Mouse (Mus musculus): Measurements from ENCODE around the gene Tspear.
A peak's percentile ranks its signal among the peaks of the same experiment; 100 is the strongest.
"Not testable (repeated sequence)": the region's sequence is repeated elsewhere in the genome, so short reads cannot be mapped to it uniquely, and the experiment has no call there.

Gene Tspear

DNA sequence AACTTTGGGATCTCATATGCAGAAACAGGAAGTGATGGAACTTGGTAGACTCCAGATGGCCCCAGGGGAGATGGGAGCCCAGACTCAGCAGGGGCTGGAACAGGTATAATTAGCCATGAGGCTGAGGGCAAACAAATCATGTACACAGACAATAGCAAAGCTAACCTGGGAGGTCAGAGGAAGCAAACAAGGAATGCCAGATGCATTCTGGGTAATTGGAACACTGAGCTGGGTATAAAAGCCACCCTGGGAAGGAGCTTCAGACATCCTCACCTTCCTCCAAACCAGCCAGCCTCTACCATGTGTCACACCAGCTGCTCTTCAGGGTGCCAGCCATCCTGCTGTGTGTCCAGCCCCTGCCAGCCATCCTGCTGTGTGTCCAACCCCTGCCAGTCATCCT lies 24.8 kb downstream of the Tspear start, which contains the start of gene Gm10024:
TSS of gene Gm10024 (plus strand) at position 301 of the 400 bp plus-strand sequence.
- not testable (repeated sequence) for DNase-seq (ENCODE audit: low spot score in 2 of 2)

DNA sequence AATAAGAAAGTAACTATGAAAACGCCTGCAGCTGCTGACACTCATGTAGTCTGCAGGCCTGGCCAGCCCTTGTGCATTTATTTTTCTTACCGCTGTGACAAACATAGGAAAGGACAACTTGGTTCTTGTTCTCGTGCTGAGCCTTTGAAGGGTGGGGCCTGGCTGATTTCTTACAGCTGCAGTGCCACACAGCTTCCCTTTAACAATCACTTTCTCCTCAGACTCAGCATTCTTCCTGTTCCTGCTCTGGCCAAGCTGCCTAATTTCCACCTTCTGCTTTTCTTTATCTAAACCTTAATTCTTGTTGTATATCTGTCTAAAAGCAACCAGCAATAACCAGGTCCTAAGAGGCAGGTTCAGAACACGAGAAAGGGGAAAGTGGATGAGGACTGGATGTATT lies 27.4 kb downstream of the Tspear start:
- no peak for DNase-seq (ENCODE audit: low spot score in 2 of 2)

DNA sequence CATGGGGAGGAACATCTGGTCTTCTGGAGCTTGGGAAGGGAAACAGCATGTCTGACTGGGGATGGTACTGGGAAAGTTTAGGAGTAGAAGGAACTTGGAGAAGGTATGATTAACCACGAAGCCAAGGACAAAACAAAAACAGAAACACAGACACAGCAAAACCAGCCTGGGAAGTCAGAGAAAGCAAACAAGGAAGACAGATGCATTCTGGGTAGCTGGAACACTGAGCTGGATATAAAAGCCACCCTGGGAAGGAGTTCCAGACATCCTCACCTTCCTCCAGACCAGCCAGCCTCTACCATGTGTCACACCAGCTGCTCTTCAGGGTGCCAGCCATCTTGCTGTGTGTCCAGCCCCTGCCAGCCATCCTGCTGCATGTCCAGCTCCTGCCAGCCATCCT lies 29.1 kb downstream of the Tspear start, which contains the start of gene Gm10142:
TSS of gene Gm10142 (plus strand) at position 301 of the 400 bp plus-strand sequence.
- no peak for DNase-seq (ENCODE audit: low spot score in 2 of 2)

DNA sequence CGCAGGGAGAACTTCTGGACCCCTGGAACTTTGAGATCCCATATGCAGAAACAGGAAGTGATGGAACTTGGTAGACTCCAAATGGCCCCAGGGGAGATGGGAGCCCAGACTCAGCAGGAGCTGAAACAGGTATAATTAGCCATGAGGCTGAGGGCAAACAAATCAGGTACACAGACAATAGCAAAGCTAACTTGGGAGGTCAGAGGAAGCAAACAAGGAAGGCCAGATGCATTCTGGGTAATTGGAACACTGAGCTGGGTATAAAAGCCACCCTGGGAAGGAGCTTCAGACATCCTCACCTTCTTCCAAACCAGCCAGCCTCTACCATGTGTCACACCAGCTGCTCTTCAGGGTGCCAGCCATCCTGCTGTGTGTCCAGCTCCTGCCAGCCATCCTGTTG lies 33.9 kb downstream of the Tspear start, which contains the start of gene Krtap12-1:
TSS of gene Krtap12-1 (plus strand) at position 301 of the 400 bp plus-strand sequence.
- not testable (repeated sequence) for DNase-seq (ENCODE audit: low spot score in 2 of 2)

DNA sequence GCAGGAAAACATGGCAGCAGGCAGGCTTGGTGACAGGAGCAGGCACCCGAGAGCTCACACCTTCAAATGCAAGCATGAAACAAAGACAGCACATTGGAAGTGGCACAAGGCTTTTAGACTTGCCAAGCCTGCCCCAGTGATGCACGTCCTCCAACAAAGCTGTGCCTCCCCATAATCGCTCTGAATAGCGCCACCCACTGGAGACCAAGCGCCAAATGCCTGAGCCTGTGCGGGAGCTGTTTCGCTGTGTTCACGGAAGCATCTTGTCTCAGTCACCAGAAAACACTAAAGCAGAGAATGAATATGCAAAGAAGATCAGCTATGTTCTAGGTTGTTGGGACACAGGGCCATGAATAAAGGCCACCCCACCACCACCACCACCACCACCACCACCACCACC lies 38.5 kb downstream of the Tspear start:
- no peak for DNase-seq (ENCODE audit: low spot score in 2 of 2)

DNA sequence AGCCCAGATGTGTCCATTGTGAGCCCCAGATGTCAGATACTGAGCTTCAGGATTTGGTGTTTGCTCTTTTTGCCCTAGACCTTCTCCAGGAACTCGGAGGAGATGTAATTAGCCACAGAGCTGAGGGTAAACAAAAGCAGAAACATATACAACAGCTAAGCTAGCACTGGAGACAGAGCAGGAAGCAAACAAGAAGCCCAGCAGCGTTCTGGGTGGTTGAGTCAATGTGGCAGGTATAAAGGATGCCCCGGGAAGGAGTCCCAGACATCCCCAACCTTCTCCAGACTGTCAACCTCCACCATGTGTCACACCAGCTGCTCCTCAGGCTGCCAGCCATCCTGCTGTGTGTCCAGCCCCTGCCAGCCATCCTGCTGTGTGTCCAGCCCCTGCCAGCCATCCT lies 39.8 kb downstream of the Tspear start, which contains the start of gene Gm10100:
TSS of gene Gm10100 (plus strand) at position 301 of the 400 bp plus-strand sequence.
- no peak for DNase-seq (ENCODE audit: low spot score in 2 of 2)

DNA sequence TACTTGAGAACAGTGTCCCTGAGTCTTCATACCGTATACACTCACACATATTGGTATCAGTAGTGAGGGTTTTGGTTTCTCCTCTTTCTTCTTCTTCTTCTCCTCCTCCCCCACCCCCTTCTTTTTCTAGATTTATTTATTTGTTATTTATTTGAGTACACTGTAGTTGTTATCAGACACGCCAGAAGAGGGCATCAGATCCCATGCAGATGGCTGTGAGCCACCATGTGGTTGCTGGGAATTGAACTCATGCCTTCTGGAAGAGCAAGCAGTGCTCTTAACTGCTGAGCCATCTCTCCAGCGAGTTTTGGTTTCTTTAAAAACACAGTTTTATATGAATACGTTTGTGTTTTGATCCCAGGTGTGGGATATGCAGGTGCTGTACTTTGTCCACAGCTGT lies 41.9 kb downstream of the Tspear start:
- no peak for DNase-seq (ENCODE audit: low spot score in 2 of 2)

DNA sequence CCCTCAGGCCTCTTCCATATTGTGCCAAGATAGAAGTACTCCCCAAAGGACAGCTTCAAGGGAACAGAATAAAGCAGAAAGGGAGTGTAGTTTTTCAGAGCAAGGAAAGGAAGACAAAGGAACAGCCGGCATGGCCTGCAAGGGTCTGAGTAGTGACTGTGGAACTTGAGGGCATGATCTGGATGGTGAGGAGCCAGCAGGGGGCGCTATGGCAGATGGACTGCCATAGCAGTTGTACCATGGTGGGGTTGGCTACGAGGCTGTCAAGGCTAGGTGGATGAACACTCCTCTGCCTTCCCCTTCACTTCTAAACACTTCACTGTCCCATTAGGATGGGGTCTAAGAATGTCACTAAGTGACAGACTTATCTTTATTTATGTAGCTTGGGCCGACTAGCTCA lies 42.9 kb downstream of the Tspear start:
- DNase-seq (ENCODE audit: low spot score in 2 of 2): peak in 1 of 2 experiments; percentile 38

DNA sequence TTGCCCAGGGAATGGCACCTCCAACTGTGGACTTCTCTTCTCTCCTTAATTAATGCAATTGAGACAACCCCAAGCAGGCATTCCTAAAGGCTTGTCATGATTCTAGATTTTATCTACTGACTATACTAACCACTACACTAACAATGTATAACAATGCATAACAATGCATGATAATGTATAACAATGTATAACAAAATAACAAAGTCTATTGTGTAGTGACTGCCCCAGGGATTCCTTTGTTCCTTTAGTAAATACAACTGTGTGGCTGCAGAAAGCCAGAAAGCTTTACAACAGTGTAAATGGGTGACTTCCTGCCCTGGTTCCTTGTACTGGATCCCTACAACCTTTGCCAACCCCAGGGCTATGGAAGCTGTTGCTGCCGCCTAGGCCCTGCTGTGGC lies 49.6 kb downstream of the Tspear start:
- no peak for DNase-seq (ENCODE audit: low spot score in 2 of 2)

DNA sequence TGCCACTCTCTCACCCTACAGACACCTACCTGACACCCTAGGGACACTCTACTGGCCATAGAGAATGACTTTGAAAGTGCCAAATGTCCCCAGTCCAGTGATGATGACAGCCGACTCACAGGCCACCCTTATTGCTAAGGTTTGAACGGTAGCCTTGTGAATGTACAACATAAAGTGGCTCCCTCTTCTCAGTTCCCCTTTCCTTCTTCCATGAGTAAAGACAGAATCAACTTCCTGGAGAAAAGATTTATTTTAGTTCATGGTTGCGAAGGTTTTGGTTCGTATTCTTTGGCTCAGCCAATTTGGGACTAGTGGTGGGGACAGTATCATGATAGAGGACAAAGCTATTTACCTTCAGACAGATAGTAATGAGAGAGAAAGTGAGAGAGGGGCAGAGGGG lies 52.6 kb downstream of the Tspear start:
- DNase-seq (ENCODE audit: low spot score in 2 of 2): no peak

DNA sequence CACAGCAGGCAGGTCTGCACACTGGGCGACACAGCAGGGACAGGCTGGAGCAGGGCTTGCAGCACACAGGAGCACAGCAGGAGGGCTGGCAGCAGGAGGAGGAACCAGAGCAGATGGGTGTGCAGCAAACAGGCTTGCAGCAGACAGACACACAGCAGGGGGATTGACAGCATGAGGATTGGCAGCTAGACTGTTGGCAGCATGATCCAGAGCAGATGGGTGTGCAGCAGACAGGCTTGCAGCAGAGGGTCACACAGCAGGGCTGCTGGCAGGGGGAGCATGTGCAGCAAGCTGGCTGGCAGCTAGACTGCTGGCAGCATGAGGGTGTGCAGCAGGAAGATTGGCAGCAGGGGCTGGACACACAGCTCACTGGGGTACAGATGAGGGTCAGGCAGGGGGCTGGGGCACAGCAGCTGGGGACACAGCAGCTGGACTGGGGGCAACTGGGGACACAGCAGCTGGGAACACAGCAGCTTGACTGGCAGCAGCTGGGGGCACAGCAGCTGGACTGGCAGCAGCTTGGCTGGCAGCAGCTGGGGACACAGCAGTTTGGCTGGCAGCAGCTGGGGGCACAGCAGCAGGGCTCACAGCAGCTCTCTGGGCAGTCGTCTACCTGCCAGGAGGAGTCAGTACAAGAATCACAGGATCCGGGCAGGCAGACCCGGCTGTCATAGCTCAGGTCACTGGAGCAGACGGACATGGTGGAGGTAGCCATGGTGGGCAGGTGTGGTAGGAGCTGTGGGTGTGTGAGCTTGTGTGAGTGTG lies 55.7 kb downstream of the Tspear start, which contains the start of gene Gm18596:
TSS of gene Gm18596 (minus strand) at position 715 of the 765 bp plus-strand sequence.
- DNase-seq (ENCODE audit: low spot score in 2 of 2): not testable (repeated sequence)

DNA sequence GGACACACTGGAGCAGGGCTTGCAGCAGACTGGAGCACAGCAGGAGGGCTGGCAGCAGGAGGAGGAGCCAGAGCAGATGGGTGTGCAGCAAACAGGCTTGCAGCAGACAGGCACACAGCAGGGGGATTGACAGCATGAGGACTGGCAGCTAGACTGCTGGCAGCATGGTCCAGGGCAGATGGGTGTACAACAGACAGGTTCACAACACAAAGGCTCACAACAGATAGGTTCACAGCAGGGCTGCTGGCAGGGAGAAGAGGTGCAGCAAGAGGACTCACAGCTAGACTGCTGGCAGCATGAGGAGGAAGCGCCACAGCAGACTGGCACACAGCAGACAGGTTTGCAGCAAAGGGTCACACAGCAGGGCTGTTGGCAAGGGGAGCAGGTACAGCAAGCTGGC lies 64.3 kb downstream of the Tspear start:
- not testable (repeated sequence) for DNase-seq (ENCODE audit: low spot score in 2 of 2)

DNA sequence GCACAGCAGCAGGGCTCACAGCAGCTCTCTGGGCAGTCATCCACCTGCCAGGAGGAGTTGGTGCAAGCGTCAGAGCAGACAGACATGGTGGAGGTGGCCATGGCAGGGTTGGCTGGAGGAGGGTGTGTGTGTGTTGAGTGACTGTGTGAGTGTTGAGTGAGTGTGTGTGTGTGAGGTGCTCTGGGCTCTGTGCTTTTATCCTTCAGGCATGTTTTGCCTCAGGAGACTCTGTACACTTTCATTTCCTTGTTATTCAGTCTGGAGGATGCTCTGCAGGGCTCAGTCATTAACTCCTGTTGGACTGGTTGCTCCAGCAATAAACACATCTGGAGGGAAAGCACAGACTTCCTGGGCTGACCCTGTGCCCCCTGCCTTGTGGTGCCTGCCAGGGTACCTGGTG lies 64.9 kb downstream of the Tspear start, which contains the start of gene Gm9736:
TSS of gene Gm9736 (minus strand) at position 101 of the 400 bp plus-strand sequence.
- not testable (repeated sequence) for DNase-seq (ENCODE audit: low spot score in 2 of 2)

DNA sequence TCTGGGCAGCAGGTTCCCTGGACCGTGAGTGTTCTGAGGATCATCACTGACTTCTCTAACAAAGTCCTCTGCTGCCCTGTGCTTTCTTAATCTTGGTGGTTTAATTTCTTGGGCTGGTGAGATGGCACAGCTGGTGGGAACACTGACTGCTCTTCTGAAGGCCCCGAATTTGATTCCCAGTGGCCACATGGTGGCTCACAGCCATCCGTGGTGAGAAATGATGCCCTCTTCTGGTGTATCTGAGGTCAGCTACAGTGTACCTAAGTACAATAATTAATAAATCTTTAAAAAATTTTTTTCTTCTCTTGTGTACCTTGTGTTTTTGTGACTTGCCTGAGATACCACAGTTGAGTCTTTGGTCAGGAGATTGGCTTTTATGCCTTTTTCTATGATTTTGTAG lies 65.9 kb downstream of the Tspear start:
- not testable (repeated sequence) for DNase-seq (ENCODE audit: low spot score in 2 of 2)

DNA sequence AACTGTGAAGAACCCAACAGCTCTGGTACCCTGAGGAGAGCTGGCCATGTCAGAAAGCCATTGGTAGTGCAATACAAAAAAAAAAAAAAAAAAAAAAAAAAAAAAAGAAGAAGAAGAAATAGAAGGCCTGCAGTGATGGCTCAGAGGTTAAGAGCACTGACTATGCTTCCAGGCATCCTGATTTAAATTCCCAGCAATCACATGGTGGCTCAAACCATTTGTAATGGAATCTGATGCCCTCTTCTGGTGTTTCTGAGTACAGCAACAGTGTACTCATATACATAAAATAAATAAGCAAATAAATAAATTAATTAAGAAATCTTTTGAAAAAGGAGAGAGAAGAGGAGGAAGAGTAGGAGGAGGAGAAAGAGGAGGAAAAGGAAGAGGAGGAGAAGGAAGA lies 67.1 kb downstream of the Tspear start:
- no peak for DNase-seq (ENCODE audit: low spot score in 2 of 2)

DNA sequence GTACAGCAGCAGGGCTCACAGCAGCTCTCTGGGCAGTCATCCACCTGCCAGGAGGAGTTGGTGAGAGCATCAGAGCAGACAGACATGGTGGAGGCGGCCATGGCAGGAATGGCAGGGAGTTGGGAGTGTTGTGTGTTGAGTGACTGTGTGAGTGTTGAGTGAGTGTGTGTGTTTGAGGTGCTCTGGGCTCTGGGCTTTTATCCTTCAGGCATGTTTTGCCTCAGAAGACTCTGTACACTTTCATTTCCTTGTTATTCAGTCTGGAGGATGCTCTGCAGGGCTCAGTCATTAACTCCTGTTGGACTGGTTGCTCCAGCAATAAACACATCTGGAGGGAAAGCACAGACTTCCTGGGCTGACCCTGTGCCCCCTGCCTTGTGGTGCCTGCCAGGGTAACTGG lies 73.2 kb downstream of the Tspear start, which contains the start of gene Gm3233:
TSS of gene Gm3233 (minus strand) at position 101 of the 400 bp plus-strand sequence.
- DNase-seq (ENCODE audit: low spot score in 2 of 2): not testable (repeated sequence)

DNA sequence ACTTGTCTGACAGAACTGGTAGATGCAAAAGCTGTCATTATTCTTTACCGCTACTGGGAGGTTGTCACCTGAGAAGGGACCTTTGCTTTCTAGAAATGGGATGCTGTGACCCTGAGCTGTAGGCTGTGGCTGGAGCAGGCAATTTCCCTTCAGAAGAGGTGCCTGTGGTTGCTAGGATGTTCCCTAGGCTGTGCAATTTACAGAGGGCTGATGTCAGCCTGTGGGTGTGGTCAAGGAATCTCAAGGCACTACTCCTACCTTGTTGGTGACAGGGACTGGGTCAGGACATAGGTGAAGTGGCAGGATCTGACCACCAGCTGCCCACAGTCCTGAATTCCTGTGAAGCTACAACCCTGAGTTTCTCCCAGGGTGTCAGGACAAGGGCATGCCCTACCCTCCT lies 83.4 kb downstream of the Tspear start:
- no peak for DNase-seq (ENCODE audit: low spot score in 2 of 2)

DNA sequence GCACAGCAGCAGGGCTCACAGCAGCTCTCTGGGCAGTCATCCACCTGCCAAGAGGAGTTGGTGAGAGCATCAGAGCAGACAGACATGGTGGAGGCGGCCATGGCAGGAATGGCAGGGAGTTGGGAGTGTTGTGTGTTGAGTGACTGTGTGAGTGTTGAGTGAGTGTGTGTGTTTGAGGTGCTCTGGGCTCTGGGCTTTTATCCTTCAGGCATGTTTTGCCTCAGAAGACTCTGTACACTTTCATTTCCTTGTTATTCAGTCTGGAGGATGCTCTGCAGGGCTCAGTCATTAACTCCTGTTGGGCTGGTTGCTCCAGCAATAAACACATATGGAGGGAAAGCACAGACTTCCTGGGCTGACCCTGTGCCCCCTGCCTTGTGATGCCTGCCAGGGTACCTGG lies 84.9 kb downstream of the Tspear start, which contains the start of gene Gm3238:
TSS of gene Gm3238 (minus strand) at position 101 of the 400 bp plus-strand sequence.
- not testable (repeated sequence) for DNase-seq (ENCODE audit: low spot score in 2 of 2)

DNA sequence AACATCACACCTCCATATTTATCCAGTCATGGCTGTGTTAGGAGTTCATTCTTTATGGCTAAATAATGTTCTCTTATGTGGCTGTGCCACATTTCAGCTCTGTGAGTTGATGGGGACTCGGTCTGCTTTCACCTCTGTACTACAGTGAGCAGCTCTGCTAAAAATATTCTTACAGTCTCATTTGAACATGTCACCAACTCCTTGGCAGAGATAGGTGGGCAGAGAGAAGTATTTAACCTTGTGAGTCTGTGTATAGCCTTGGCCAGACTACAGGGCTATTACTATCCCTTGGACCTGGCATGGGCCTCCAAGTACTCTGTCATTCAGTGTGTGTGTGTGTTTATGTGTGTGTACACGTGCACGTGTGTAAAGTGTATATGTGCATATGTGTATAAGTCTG lies 85.8 kb downstream of the Tspear start:
- DNase-seq (ENCODE audit: low spot score in 2 of 2): not testable (repeated sequence)

DNA sequence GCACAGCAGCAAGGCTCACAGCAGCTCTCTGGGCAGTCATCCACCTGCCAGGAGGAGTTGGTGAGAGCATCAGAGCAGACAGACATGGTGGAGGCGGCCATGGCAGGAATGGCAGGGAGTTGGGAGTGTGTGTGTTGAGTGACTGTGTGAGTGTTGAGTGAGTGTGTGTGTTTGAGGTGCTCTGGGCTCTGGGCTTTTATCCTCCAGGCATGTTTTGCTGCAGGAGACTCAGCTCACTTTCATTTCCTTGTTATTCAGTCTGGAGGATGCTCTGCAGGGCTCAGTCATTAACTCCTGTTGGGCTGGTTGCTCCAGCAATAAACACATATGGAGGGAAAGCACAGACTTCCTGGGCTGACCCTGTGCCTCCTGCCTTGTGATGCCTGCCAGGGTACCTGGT lies 90.5 kb downstream of the Tspear start, which contains the start of gene Gm7138:
TSS of gene Gm7138 (minus strand) at position 101 of the 400 bp plus-strand sequence.
- not testable (repeated sequence) for DNase-seq (ENCODE audit: low spot score in 2 of 2)

DNA sequence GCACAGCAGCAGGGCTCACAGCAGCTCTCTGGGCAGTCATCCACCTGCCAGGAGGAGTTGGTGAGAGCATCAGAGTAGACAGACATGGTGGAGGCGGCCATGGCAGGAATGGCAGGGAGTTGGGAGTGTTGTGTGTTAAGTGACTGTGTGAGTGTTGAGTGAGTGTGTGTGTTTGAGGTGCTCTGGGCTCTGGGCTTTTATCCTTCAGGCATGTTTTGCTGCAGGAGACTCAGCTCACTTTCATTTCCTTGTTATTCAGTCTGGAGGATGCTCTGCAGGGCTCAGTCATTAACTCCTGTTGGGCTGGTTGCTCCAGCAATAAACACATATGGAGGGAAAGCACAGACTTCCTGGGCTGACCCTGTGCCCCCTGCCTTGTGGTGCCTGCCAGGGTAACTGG lies 96.1 kb downstream of the Tspear start, which contains the start of gene Gm3250:
TSS of gene Gm3250 (minus strand) at position 101 of the 400 bp plus-strand sequence.
- not testable (repeated sequence) for DNase-seq (ENCODE audit: low spot score in 2 of 2)

DNA sequence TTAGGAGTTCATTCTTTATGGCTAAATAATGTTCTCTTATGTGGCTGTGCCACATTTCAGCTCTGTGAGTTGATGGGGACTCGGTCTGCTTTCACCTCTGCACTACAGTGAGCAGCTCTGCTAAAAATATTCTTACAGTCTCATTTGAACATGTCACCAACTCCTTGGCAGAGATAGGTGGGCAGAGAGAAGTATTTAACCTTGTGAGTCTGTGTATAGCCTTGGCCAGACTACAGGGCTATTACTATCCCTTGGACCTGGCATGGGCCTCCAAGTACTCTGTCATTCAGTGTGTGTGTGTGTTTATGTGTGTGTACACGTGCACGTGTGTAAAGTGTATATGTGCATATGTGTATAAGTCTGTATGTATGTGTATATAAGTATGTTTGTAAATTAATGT lies 97.0 kb downstream of the Tspear start:
- not testable (repeated sequence) for DNase-seq (ENCODE audit: low spot score in 2 of 2)

DNA sequence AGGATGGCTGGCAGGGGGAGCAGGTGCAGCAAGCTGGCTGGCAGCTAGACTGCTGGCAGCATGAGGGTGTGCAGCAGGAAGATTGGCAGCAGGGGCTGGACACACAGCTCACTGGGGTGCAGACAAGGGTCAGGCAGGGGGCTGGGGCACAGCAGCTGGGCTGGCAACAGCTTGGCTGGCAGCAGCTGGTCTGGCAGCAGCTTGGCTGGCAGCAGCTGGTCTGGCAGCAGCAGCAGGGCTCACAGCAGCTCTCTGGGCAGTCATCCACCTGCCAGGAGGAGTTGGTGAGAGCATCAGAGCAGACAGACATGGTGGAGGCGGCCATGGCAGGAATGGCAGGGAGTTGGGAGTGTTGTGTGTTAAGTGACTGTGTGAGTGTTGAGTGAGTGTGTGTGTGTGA lies 101.5 kb downstream of the Tspear start, which contains the start of gene Gm7137:
TSS of gene Gm7137 (minus strand) at position 325 of the 400 bp plus-strand sequence.
- DNase-seq (ENCODE audit: low spot score in 2 of 2): not testable (repeated sequence)
